Mouse (Mus musculus) CH12.LX (cell line): ENCODE measurements around the gene Olfr286.

Experiments
- CHD2 ChIP-seq: IDR thresholded peaks from 2 replicates; pipeline ENCODE4 v1.6.1; 2011; ENCODE audit warnings: low read length, improper control_type of control experiment
- CTCF ChIP-seq, 2 experiments: IDR thresholded peaks in 1 of 2; conservative IDR thresholded peaks in 1 of 2; 2 replicates each; pipeline ENCODE4 v1.5.1; 2011 to 2012; ENCODE audit warnings: low read depth in 2 of 2, low read length in 2 of 2, improper control_type of control experiment in 1 of 2, inconsistent platforms in 1 of 2, mild to moderate bottlenecking in 1 of 2, moderate library complexity in 1 of 2
- ELF1 ChIP-seq: IDR thresholded peaks from 2 replicates; pipeline ENCODE4 v1.6.1; 2014; ENCODE audit warnings: low read depth, mild to moderate bottlenecking, inconsistent platforms, low read length, improper control_type of control experiment
- MAFK ChIP-seq: IDR thresholded peaks from 2 replicates; pipeline ENCODE4 v1.6.1; 2011; ENCODE audit warnings: low read length, improper control_type of control experiment; ENCODE audit not compliant: insufficient replicate concordance
- MAX ChIP-seq: IDR thresholded peaks from 2 replicates; pipeline ENCODE4 v1.6.1; 2011; ENCODE audit warnings: low read length, improper control_type of control experiment
- MAZ ChIP-seq: IDR thresholded peaks from 2 replicates; pipeline ENCODE4 v1.6.1; 2012; ENCODE audit warnings: low read depth, mild to moderate bottlenecking, inconsistent platforms, low read length, improper control_type of control experiment, moderate library complexity
- MXI1 ChIP-seq: IDR thresholded peaks from 2 replicates; pipeline ENCODE4 v1.6.1; 2011; ENCODE audit warnings: mild to moderate bottlenecking, low read depth, low read length, improper control_type of control experiment
- POLR2A ChIP-seq: IDR thresholded peaks from 2 replicates; pipeline ENCODE4 v1.6.1; 2011; ENCODE audit warnings: low read depth, mild to moderate bottlenecking, improper control_type of control experiment, low read length
- UBTF ChIP-seq: IDR thresholded peaks from 2 replicates; pipeline ENCODE4 v1.6.1; 2012; ENCODE audit warnings: low read depth, mild to moderate bottlenecking, inconsistent platforms, low read length, improper control_type of control experiment, moderate library complexity

GRCm38 (mm10) chr15:98213336-98213870 is 20.8 kb downstream of the Olfr286 start:
- no peak for TF ChIP-seq MAZ
- no peak for TF ChIP-seq POLR2A
- TF ChIP-seq CTCF (conservative IDR thresholded peaks at IDR 0.05 in 1 of 2, IDR thresholded peaks at IDR 0.05 in 1 of 2; ENCODE audit: low read depth in 2 of 2, low read length in 2 of 2) = no peak
- TF ChIP-seq MXI1 = no peak
- no peak for TF ChIP-seq ELF1
- no peak for TF ChIP-seq MAX
- TF ChIP-seq CHD2 = no peak
- TF ChIP-seq MAFK = no peak
- TF ChIP-seq UBTF = no peak
